Mouse (Mus musculus) liver, postnatal 0 days (tissue): ENCODE measurements around the gene Psmd7. TPM values are rescaled to one million over a fixed set of nuclear protein-coding genes. Genes with fewer than 3 reads are reported as not detected.
A peak's percentile ranks its signal among the peaks of the same experiment; 100 is the strongest.

Experiments used
- ATAC-seq: fragments of 200-750 bp; cut with Nextera tagmentation; 2 replicates; pipeline ENCODE4 v1.8.0; 2017; ENCODE audit warnings: mild to moderate bottlenecking, moderate library complexity
- DNase-seq: peaks from one replicate; pipeline ENCODE4 v3.0.0-alpha.2; 2016
- H3K27ac ChIP-seq: fragments of 300-500 bp; sonication (generic); 2 replicates; pipeline ENCODE4 v1.5.1; 2014; ENCODE audit warnings: antibody characterized with exemption, moderate library complexity, mild to moderate bottlenecking, low read depth
- H3K27me3 ChIP-seq: fragments of 300-500 bp; sonication (generic); 2 replicates; pipeline ENCODE4 v1.6.1; 2014; ENCODE audit warnings: low read length, control low read depth, mixed read lengths; ENCODE audit not compliant: insufficient read depth
- H3K36me3 ChIP-seq: fragments of 300-500 bp; sonication (generic); replicated peaks from 2 replicates; pipeline ENCODE4 v1.6.1; 2014; ENCODE audit warnings: mild to moderate bottlenecking, control low read depth, low read length, moderate library complexity, mixed read lengths; ENCODE audit not compliant: insufficient read depth
- H3K4me1 ChIP-seq: fragments of 300-500 bp; sonication (generic); 2 replicates; pipeline ENCODE4 v1.6.1; 2014; ENCODE audit warnings: antibody characterized with exemption, mild to moderate bottlenecking, control low read depth; ENCODE audit not compliant: insufficient read depth
- H3K4me2 ChIP-seq: fragments of 300-500 bp; sonication (generic); 2 replicates; pipeline ENCODE4 v1.6.1; 2014; ENCODE audit warnings: low read depth, mild to moderate bottlenecking, low read length, moderate library complexity, mixed read lengths
- H3K4me3 ChIP-seq: fragments of 300-500 bp; sonication (generic); 2 replicates; pipeline ENCODE4 v1.5.1; 2014; ENCODE audit warnings: low read depth, low read length
- H3K9ac ChIP-seq: fragments of 300-500 bp; sonication (generic); replicated peaks from 2 replicates; pipeline ENCODE4 v1.6.1; 2014; ENCODE audit warnings: mild to moderate bottlenecking, moderate library complexity
- H3K9me3 ChIP-seq: fragments of 300-500 bp; sonication (generic); 2 replicates; pipeline ENCODE4 v1.6.1; 2016; ENCODE audit warnings: mild to moderate bottlenecking, control low read depth, low read length, mixed read lengths
- CTCF ChIP-seq: sonication (generic); IDR thresholded peaks from 2 replicates; pipeline ENCODE4 v1.5.1; 2016; ENCODE audit warnings: antibody characterized with exemption, low read depth
- EP300 ChIP-seq: IDR thresholded peaks from 2 replicates; pipeline ENCODE4 v1.6.1; 2016; ENCODE audit warnings: antibody characterized with exemption, low read depth, mild to moderate bottlenecking
- WGBS: fragments of 180-500 bp; shearing (Covaris S2); extraction: QIAGEN DNeasy Blood & Tissue Kit; methylation state at CpG from one replicate; pipeline ENCODE4 v1.1.7; 2014; ENCODE audit not compliant: insufficient replicate concordance; 5-methylcytosine and 5-hydroxymethylcytosine counted together
- polyA plus RNA-seq: library from polyadenylated mRNA; unstranded; fragments of >200 nt; fragmentation: Nextera tagmentation; extraction: Ambion mirVana; gene quantifications from 2 replicates; pipeline ENCODE4 v1.2.1, GENCODE M21; 2015

Gene Psmd7
- polyA plus RNA-seq, 1 experiment from 2014 or later = 96.5 TPM

DNA sequence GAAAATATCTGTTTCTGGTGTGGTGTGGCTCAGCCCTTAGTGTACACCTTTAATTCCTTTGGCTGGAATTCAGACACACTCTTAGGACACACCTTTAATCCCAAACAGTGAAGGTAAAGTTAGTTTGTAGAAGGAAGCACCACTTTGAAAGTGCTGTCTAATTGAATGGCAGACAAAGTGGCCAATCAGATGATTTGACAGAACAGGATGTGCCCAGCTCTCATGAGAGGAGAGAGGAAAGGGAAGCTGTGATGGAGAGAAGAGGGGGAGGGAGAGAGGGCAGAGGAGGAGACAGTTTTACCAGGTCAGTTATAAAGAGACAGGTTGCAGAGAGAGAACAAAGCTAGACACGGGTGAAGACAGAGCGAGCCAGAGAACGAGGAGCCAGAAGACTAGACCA, 13.5 kb downstream of the Psmd7 start:
- H3K4me3 ChIP-seq = no peak overlapping the region
- no peaks in the 10 kb centered on the region for H3K27me3 ChIP-seq
- peaks cover 6% of the 10 kb centered on the region; the same call in 1 of the 2 replicates for H3K4me1 ChIP-seq
- H3K27ac ChIP-seq = no peak overlapping the region
- TF ChIP-seq CTCF = no peak
- TF ChIP-seq EP300 = no peak
- WGBS = 85% methylated on average over 3 of the region's 3 CpGs
- no peaks in the 10 kb centered on the region for H3K9me3 ChIP-seq
- no peak for ATAC-seq
- no peak for DNase-seq
- peaks cover 2% of the 10 kb centered on the region; the same call in 1 of the 2 replicates for H3K36me3 ChIP-seq
- no peak overlapping the region for H3K4me2 ChIP-seq
- no peak overlapping the region for H3K9ac ChIP-seq

DNA sequence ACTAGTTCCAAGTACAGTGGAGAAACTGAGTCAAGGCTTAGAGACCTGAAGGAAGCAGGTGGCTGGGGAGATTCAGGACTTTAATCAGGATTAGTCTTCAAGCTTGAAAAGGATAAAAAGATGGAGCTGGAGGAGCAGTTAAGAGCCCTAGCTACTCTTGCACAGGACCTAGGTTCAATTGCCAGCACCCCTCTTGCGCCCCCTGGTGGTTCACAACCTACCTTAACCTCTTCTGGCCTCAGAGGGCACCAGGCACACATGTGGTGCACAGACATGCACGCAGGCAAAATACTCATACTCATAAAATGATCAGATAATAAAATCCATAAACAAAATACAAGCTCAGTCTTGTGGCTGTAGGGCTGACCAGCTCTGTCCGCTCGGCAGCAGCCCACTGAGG, 15.8 kb downstream of the Psmd7 start:
- DNase-seq = peak; percentile 87
- Histone ChIP-seq H3K4me2 (no peak overlapping the region), H3K36me3 (no peaks in the 10 kb centered on the region), H3K9ac (no peak overlapping the region), H3K4me1 (peaks cover 6% of the 10 kb centered on the region; the same call in 1 of the 2 replicates), H3K27ac (no peak overlapping the region), H3K9me3 (no peaks in the 10 kb centered on the region), H3K4me3 (no peak overlapping the region), H3K27me3 (no peaks in the 10 kb centered on the region)
- TF ChIP-seq EP300 (no peak), CTCF (peak; percentile 92)
- 53% methylated on average over 4 of the region's 4 CpGs for WGBS
- ATAC-seq = peak; percentile 68

DNA sequence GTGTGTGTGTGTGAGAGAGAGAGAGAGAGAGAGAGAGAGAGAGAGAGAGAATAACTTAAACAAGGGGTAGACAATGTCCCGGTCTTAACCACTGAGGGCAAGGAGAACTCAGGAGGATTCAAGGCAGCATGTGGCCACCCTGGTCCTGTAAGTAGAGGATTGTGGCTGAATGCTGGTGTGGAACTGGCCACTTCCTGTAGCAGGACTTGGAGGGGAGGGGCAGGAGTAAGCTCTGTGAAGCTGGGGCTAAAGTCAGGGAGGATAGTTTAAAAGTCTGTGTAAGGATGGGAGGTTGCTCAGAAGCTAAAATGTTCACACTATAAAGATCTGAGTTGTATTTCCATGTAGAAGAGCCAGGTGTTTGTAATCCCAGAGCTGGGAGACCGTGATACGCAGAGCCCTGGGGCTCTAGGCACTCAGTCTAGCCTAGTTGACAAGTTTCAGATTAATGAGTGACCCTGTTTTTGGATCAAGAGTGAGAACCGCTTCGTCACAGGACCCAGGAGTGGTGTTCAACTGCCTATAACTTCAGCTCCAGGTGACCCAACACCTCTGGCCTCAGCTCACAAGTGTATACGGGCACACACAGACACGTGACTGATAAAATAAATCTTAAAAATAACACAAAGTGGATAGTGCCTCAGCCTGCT, 16.7 kb downstream of the Psmd7 start:
- TF ChIP-seq CTCF (no peak), EP300 (no peak)
- ATAC-seq (no peak), DNase-seq (no peak)
- H3K9me3 ChIP-seq = no peaks in the 10 kb centered on the region
- H3K36me3 ChIP-seq = no peaks in the 10 kb centered on the region
- H3K27me3 ChIP-seq = no peaks in the 10 kb centered on the region
- WGBS = 69% methylated on average over 7 of the region's 7 CpGs
- peaks cover 4% of the 10 kb centered on the region; the same call in 1 of the 2 replicates for H3K4me1 ChIP-seq
- no peak overlapping the region for H3K9ac ChIP-seq
- no peak overlapping the region for H3K4me2 ChIP-seq
- H3K4me3 ChIP-seq = no peak overlapping the region
- no peak overlapping the region for H3K27ac ChIP-seq

DNA sequence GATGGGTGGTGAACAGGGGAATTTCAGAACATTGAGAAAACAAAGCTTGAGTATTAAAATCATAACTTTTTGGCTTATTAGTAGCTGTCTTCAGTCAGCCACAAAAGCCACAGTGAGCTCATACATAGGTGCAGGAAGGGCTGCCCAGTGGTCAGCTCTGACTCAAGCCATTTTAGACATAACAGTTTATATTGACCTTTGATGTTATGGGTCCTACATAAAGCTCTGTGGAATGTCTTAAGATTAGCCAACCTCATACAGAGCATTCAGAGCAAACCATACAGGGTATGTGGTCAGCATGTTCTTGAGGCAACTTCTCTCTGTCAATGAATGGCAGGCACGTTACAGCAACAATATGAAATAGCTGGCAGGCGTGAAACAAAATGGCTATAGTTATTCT, 17.2 kb downstream of the Psmd7 start:
- H3K27ac ChIP-seq = no peak overlapping the region
- DNase-seq (no peak), ATAC-seq (no peak)
- no peaks in the 10 kb centered on the region for H3K36me3 ChIP-seq
- no peak overlapping the region for H3K4me2 ChIP-seq
- no peak overlapping the region for H3K9ac ChIP-seq
- no peak overlapping the region for H3K4me3 ChIP-seq
- H3K9me3 ChIP-seq = no peaks in the 10 kb centered on the region
- no peaks in the 10 kb centered on the region for H3K27me3 ChIP-seq
- TF ChIP-seq EP300 (no peak), CTCF (no peak)
- WGBS = 72% methylated on average over 2 of the region's 2 CpGs
- 0 out of 2 replicates have a peak, but pooled peaks cover 2% of the 10 kb centered on the region for H3K4me1 ChIP-seq

DNA sequence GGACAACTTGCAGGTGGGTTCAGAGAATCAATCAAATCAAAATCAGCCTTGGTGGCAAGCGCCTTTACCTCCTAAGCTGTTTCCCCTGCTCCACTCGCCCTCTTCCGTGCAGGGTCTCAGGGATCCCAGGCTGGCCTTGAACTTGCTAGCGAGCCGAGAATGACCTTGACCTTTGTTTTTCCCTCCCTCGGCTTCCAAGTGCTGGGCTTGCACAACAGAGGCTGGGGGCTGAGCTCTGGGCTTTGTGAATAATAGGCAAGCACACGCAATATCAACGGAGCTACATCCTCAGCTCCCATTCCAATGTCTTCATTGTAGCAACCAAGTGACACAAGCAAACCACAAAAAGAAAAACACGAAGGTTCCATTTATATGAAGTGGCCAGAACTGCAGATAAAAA, 26.1 kb downstream of the Psmd7 start:
- DNase-seq = no peak
- Histone ChIP-seq H3K4me2 (no peak overlapping the region), H3K36me3 (peaks cover 9% of the 10 kb centered on the region), H3K27me3 (no peaks in the 10 kb centered on the region), H3K9me3 (no peaks in the 10 kb centered on the region), H3K9ac (no peak overlapping the region), H3K27ac (no peak overlapping the region), H3K4me1 (peaks cover 6% of the 10 kb centered on the region), H3K4me3 (no peak overlapping the region)
- WGBS = 55% methylated on average over 9 of the region's 9 CpGs
- no peak for ATAC-seq
- TF ChIP-seq EP300 (no peak), CTCF (no peak)

DNA sequence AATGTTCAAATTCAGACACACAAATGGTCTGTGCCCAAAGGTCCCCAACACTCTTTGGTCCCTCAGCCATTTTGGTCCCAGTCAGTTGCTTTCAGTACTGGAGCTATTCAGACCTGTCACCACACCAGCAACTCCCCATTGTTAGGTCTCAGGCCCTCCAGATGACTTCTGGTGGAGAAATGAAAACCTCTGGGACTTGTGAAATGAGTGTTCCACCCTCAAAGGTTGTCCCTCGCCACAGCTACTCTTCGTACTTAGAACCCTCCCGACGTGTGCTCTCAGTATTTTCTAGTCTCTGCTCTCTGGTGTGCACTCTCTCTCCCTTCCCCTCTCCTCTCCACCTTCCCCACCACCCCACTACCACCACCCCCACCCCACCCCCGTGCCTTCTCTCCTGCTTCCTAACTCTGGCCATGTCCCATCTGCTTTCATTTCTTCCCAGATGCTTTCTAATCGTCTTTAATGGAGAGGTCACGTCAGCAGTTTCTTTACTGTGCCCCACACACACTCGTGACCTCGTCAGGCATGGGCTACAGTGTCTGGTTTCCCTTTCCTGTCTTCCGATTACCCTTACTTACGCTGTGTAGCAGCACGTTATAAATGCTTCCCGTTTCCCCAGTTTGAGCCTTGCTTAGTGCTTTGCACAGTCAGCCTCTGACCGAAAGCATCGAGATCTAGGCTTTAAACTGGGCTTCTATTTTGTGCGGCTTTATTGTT, 27.3 kb downstream of the Psmd7 start:
- Histone ChIP-seq H3K27ac (peak overlapping the region; percentile 64), H3K4me3 (peak overlapping the region; percentile 20), H3K27me3 (no peaks in the 10 kb centered on the region), H3K9ac (no peak overlapping the region), H3K4me2 (peak overlapping the region; percentile 50), H3K36me3 (peaks cover 17% of the 10 kb centered on the region), H3K9me3 (no peaks in the 10 kb centered on the region), H3K4me1 (peaks cover 6% of the 10 kb centered on the region)
- DNase-seq (peak; percentile 28), ATAC-seq (peak; percentile 77)
- TF ChIP-seq CTCF (no peak), EP300 (no peak)
- 26% methylated on average over 16 of the region's 16 CpGs for WGBS
